Mouse (Mus musculus) neural tube, embryonic 15.5 days (tissue): ENCODE data around the gene Catsperz. TPM values are rescaled to one million over a fixed set of nuclear protein-coding genes. Genes with fewer than 3 reads are reported as not detected.
A peak's percentile ranks its signal among the peaks of the same experiment; 100 is the strongest.

ENCODE experiments used
- ATAC-seq: fragments of 200-750 bp; cut with Nextera tagmentation; 2 replicates; pipeline ENCODE4 v1.8.0; 2017; ENCODE audit warnings: mild to moderate bottlenecking, moderate TSS enrichment, moderate library complexity; ENCODE audit not compliant: low FRiP score
- H3K27ac ChIP-seq: fragments of 300-500 bp; sonication (generic); replicated peaks from 2 replicates; pipeline ENCODE4 v1.5.1; 2015; ENCODE audit warnings: mild to moderate bottlenecking, inconsistent platforms
- H3K27me3 ChIP-seq: fragments of 300-500 bp; sonication (generic); replicated peaks from 2 replicates; pipeline ENCODE4 v1.6.1; 2015; ENCODE audit warnings: inconsistent platforms
- H3K36me3 ChIP-seq: fragments of 300-500 bp; sonication (generic); 2 replicates; pipeline ENCODE4 v1.6.1; 2015; ENCODE audit warnings: inconsistent platforms
- H3K4me1 ChIP-seq: fragments of 300-500 bp; sonication (generic); 2 replicates; pipeline ENCODE4 v1.6.1; 2015; ENCODE audit warnings: inconsistent platforms
- H3K4me2 ChIP-seq: fragments of 300-500 bp; sonication (generic); 2 replicates; pipeline ENCODE4 v1.6.1; 2015; ENCODE audit warnings: inconsistent platforms, mild to moderate bottlenecking, moderate library complexity
- H3K4me3 ChIP-seq: fragments of 300-500 bp; sonication (generic); replicated peaks from 2 replicates; pipeline ENCODE4 v1.5.1; 2015; ENCODE audit warnings: mild to moderate bottlenecking, inconsistent platforms
- H3K9ac ChIP-seq: fragments of 300-500 bp; sonication (generic); replicated peaks from 2 replicates; pipeline ENCODE4 v1.6.1; 2015; ENCODE audit warnings: mild to moderate bottlenecking, inconsistent platforms
- H3K9me3 ChIP-seq: fragments of 300-500 bp; sonication (generic); replicated peaks from 2 replicates; pipeline ENCODE4 v1.6.1; 2016; ENCODE audit warnings: inconsistent platforms
- WGBS: fragments of 180-500 bp; shearing (Covaris S2); methylation state at CpG from one replicate; pipeline ENCODE4 v1.1.7; 2015; ENCODE audit warnings: mixed read lengths; 5-methylcytosine and 5-hydroxymethylcytosine counted together
- polyA plus RNA-seq: library from polyadenylated mRNA; unstranded; fragments of >200 nt; fragmentation: Nextera tagmentation; extraction: Ambion mirVana; gene quantifications from 2 replicates; pipeline ENCODE4 v1.2.1, GENCODE M21; 2015

Gene Catsperz
- polyA plus RNA-seq, 1 experiment from 2014 or later, result 6.8 TPM

DNA sequence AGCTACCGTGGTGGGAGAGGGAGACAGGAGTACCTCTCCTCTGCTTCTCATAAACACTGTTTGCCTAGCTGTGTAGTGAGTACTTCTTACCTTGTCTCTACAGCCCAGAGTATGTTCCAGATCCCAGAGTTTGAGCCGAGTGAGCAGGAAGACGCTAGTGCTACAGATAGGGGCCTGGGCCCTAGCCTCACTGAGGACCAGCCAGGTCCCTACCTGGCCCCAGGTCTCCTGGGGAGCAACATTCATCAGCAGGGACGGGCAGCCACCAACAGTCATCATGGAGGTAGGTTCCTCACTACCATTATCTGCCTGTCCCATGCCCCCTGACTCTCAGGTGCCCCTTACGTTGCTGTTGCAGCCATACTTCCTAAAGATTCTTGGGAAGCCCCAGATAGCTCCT is 17.6 kb upstream of the Catsperz start:
- H3K27me3 ChIP-seq, result 0 out of 2 replicates have a peak, but pooled peaks cover 1% of the 10 kb centered on the region
- H3K36me3 ChIP-seq, result peaks cover 14% of the 10 kb centered on the region; the same call in 1 of the 2 replicates
- peak overlapping the region; percentile 78 for H3K4me3 ChIP-seq
- peak overlapping the region; percentile 97 for H3K9ac ChIP-seq
- ATAC-seq, result no peak; the same call in 1 of the 2 replicates
- H3K4me2 ChIP-seq, result peak overlapping the region; percentile 99
- peak overlapping the region; percentile 96 for H3K27ac ChIP-seq
- WGBS, result 32% methylated on average over 5 of the region's 5 CpGs
- peaks cover 53% of the 10 kb centered on the region for H3K4me1 ChIP-seq
- no peaks in the 10 kb centered on the region for H3K9me3 ChIP-seq

GRCm38 (mm10) chr19:6942249-6942691 is 17.1 kb upstream of the Catsperz start, which contains the start of gene Gpr137:
Gene Gpr137 (minus strand): TSS chr19:6942480.
- WGBS, result under 1% methylated on average over 27 of the region's 27 CpGs
- peak within 1 kb of the TSS; percentile 96 for H3K27ac ChIP-seq
- peak within 1 kb of the TSS; percentile 97 for H3K9ac ChIP-seq
- peak within 1 kb of the TSS; percentile 78 for H3K4me3 ChIP-seq
- peaks cover 56% of the 10 kb centered on the region for H3K4me1 ChIP-seq
- ATAC-seq, result peak; percentile 87
- peaks cover 5% of the 10 kb centered on the region; the same call in 1 of the 2 replicates for H3K27me3 ChIP-seq
- H3K9me3 ChIP-seq, result no peaks in the 10 kb centered on the region
- H3K4me2 ChIP-seq, result peak within 1 kb of the TSS; percentile 99
- peaks cover 17% of the 10 kb centered on the region; the same call in 1 of the 2 replicates for H3K36me3 ChIP-seq

GRCm38 (mm10) chr19:6941372-6942248 is 16.4 kb upstream of the Catsperz start, which contains the start of gene Bad:
Gene Bad (plus strand): TSS chr19:6941861.
- Histone ChIP-seq H3K9ac (peak within 1 kb of the TSS; percentile 97), H3K36me3 (peaks cover 15% of the 10 kb centered on the region; the same call in 1 of the 2 replicates), H3K9me3 (no peaks in the 10 kb centered on the region), H3K27ac (peak within 1 kb of the TSS; percentile 96), H3K4me3 (peak within 1 kb of the TSS; percentile 78), H3K27me3 (peaks cover 10% of the 10 kb centered on the region; the same call in 1 of the 2 replicates), H3K4me2 (peak within 1 kb of the TSS; percentile 99), H3K4me1 (peaks cover 56% of the 10 kb centered on the region)
- WGBS, result under 1% methylated on average over 82 of the region's 83 CpGs
- peak; percentile 87 for ATAC-seq

GRCm38 (mm10) chr19:6940396-6941351 is 15.5 kb upstream of the Catsperz start:
- peaks cover 18% of the 10 kb centered on the region for H3K27me3 ChIP-seq
- H3K4me3 ChIP-seq, result peak overlapping the region; percentile 78
- peak overlapping the region; percentile 97 for H3K9ac ChIP-seq
- ATAC-seq, result peak; percentile 16; the same call in 1 of the 2 replicates
- 23% methylated on average over 28 of the region's 29 CpGs for WGBS
- peak overlapping the region; percentile 99 for H3K4me2 ChIP-seq
- H3K4me1 ChIP-seq, result peaks cover 56% of the 10 kb centered on the region
- H3K27ac ChIP-seq, result peak overlapping the region; percentile 96
- H3K36me3 ChIP-seq, result peaks cover 8% of the 10 kb centered on the region; the same call in 1 of the 2 replicates
- no peaks in the 10 kb centered on the region for H3K9me3 ChIP-seq

DNA sequence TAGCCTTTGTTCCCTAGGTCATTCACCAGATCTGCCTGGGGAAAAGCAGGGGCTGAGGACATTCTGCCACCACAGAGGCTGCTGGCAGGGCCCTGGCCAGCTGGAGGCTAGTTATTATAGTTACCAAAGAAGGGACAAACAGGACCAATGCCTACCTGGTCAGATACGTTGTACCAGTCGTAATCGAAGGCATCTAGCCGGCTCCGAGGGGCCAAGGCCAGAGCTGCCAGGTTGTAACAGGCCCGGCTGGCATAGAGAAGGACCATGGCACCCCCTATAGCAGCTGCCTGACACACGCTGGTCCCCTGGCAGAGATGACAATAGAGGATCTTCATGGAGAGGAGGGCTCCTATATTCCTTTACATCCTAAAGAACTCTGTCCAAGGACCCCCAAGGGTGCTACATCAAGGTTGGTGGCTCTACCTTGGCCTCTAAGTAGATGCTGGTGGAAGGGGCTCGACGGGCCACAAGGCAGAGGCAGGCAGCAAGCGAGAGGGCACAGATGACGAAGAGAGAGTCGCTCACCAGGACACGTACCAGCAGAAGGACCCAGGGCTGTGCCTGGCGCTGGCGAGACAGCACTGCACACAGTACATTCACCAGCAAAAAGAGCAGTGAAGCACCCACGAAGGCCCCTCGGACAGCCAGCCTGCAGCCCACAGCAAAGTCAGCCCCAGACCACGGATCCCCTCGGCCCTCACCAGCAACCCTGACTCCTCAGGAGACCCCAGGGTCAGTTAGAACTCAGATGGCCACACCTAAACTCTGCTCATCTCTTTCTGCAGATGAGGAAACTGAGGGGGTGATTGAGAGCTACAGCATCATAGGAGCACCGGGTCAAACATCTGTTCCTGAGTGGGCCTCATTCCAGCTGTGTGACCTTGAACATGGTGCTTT is 14.2 kb upstream of the Catsperz start:
- peaks cover 29% of the 10 kb centered on the region for H3K27me3 ChIP-seq
- H3K36me3 ChIP-seq, result 0 out of 2 replicates have a peak, but pooled peaks cover 6% of the 10 kb centered on the region
- H3K4me1 ChIP-seq, result peaks cover 58% of the 10 kb centered on the region
- 93% methylated on average over 20 of the region's 20 CpGs for WGBS
- no peaks in the 10 kb centered on the region for H3K9me3 ChIP-seq
- no peak for ATAC-seq
- peak overlapping the region; percentile 40 for H3K9ac ChIP-seq
- H3K27ac ChIP-seq, result no peak overlapping the region
- H3K4me2 ChIP-seq, result peak overlapping the region; percentile 99
- peak overlapping the region; percentile 78 for H3K4me3 ChIP-seq

DNA sequence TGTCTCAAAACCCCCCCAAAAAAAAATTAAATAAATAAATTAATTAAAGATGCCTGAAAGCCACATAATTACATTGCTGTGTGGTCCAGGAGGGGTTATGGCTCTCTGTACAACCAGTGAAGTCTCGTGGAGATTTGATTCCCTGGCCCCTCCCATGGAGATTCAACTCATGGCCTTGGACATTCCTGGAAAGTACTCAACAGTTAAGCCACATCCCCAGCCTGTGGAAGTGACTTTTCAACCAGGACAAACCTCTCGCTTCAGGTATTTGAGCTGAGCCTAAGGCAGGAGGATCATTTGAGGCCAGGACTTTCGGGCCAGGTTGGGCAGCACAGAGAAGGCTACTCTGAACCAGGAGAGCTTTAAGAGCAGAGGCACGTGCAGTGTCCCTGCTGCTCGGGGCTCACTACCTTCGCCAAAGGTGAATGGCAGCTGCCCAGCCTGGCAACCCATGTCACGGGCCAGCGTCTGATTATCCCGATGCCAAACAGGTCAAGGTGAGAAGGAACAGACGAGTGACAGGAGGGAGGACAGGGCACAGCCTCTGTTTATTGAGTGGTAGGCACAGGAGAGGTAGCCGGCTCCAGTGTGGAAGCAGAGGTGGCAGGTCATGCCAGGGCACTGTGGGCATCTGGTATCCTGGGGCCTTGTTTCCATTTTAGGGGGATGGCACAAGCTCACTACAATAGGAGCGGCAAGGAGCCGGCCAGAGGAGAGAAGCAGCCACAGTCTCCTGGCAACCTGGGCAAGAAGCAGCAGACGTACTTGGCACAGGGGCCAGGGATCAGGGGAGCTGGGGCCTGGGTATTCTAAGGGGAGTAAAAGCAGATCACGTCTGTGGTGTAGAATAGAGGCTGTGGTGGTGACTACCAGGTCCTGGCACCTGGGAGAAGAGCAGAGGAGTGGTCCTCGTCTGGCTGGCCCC is 12.6 kb upstream of the Catsperz start:
- 0 out of 2 replicates have a peak overlapping the region, but pooled peaks have one; percentile 7 for H3K9ac ChIP-seq
- H3K4me2 ChIP-seq, result peak overlapping the region; percentile 99; the same call in 1 of the 2 replicates

DNA sequence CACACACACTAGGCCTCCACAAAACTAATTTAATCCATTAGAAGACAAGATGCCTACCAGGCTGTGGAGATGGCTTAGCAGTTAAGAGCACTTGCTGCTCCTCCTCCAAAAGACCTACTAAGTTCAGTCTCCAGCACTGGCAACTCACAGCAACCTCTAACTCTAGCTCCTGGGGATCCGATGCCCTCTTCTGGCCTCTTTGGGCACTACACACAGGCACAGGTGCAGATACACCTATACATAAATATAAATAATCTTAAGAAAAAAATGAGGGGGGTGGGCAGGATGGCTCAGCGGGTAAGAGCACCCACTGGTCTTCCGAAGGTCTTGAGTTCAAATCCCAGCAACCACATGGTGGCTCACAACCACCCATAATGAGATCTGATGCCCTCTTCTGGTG is 11.1 kb upstream of the Catsperz start:
- Histone ChIP-seq H3K4me1 (peaks cover 54% of the 10 kb centered on the region), H3K36me3 (0 out of 2 replicates have a peak, but pooled peaks cover 6% of the 10 kb centered on the region), H3K9ac (no peak overlapping the region), H3K27me3 (peaks cover 52% of the 10 kb centered on the region), H3K27ac (no peak overlapping the region), H3K4me3 (no peak overlapping the region), H3K9me3 (no peaks in the 10 kb centered on the region), H3K4me2 (no peak overlapping the region)
- ATAC-seq, result no peak
- WGBS, result 27% methylated on average over 3 of the region's 3 CpGs

More for the DNA sequence above, 12.6 kb upstream of the Catsperz start:
- WGBS, result 79% methylated on average over 16 of the region's 16 CpGs
- Histone ChIP-seq H3K4me3 (no peak overlapping the region), H3K9me3 (no peaks in the 10 kb centered on the region), H3K4me1 (peaks cover 61% of the 10 kb centered on the region), H3K27ac (no peak overlapping the region), H3K27me3 (peaks cover 37% of the 10 kb centered on the region), H3K36me3 (0 out of 2 replicates have a peak, but pooled peaks cover 6% of the 10 kb centered on the region)
- no peak for ATAC-seq

GRCm38 (mm10) chr19:6934195-6934977 is 9.2 kb upstream of the Catsperz start, which contains the start of gene Kcnk4:
Gene Kcnk4 (minus strand): TSS chr19:6934515.
- peak within 1 kb of the TSS; percentile 42; the same call in 1 of the 2 replicates for H3K27ac ChIP-seq
- H3K36me3 ChIP-seq, result 0 out of 2 replicates have a peak, but pooled peaks cover 6% of the 10 kb centered on the region
- H3K9ac ChIP-seq, result peak within 1 kb of the TSS; percentile 50
- H3K4me3 ChIP-seq, result peak within 1 kb of the TSS; percentile 47
- ATAC-seq, result no peak
- WGBS, result 15% methylated on average over 17 of the region's 23 CpGs
- peak within 1 kb of the TSS; percentile 76 for H3K4me2 ChIP-seq
- peaks cover 66% of the 10 kb centered on the region for H3K27me3 ChIP-seq
- no peaks in the 10 kb centered on the region for H3K9me3 ChIP-seq
- peaks cover 37% of the 10 kb centered on the region for H3K4me1 ChIP-seq
